Mouse (Mus musculus) spleen, adult 2 months (tissue): ENCODE data around the gene Gtse1.

Experiments
- CTCF ChIP-seq: fragments of 200-500 bp; IDR thresholded peaks from 2 replicates; pipeline ENCODE4 v1.5.1; 2011; ENCODE audit warnings: mild to moderate bottlenecking, inconsistent platforms; ENCODE audit not compliant: insufficient read depth, insufficient read length, insufficient replicate concordance; ENCODE audit errors: extremely low read depth
- POLR2A ChIP-seq: fragments of 200-500 bp; IDR thresholded peaks from 2 replicates; pipeline ENCODE4 v1.6.1; 2011; ENCODE audit warnings: low read depth, low read length, inconsistent platforms

DNA sequence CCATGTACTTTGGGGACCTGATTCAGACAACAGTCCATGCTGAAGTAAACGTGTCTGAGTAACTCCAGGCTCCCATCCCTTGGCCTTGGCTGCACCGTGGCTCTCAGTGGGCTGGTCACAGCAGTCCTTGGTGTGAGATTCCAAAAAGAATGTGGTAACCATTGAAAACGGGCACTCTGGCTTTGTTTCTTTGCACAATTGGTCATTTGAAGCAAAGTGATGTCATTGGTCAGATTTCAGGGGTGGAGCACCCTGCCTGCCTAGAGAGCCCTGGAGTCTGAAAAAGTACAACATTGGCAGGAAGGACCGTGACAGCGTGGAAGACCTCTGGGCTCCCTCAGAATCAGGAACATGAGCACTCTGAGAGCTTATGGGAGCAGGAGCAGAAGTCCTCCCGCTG is 39.9 kb downstream of the Gtse1 start:
- TF ChIP-seq CTCF (no peak), POLR2A (no peak)
